Mouse (Mus musculus) limb, embryonic 10.5 days (tissue): ENCODE data around the gene Dhx29. TPM values are rescaled to one million over a fixed set of nuclear protein-coding genes. Genes with fewer than 3 reads are reported as not detected.
"Not testable (repeated sequence)": the region's sequence is repeated elsewhere in the genome, so short reads cannot be mapped to it uniquely, and the experiment has no call there.

ENCODE experiments used
- DNase-seq: peaks from one replicate; pipeline ENCODE4 v3.0.0-alpha.2; 2017; ENCODE audit warnings: low spot score
- H3K27ac ChIP-seq: fragments of 300-500 bp; sonication (generic); 2 replicates; pipeline ENCODE4 v1.5.1; 2016; ENCODE audit warnings: mild to moderate bottlenecking
- H3K27me3 ChIP-seq: fragments of 300-500 bp; sonication (generic); 2 replicates; pipeline ENCODE4 v1.6.1; 2016; ENCODE audit warnings: low read depth, mild to moderate bottlenecking; ENCODE audit not compliant: poor library complexity, severe bottlenecking
- H3K36me3 ChIP-seq: fragments of 300-500 bp; sonication (generic); 2 replicates; pipeline ENCODE4 v1.6.1; 2016; ENCODE audit warnings: mild to moderate bottlenecking, moderate library complexity
- H3K4me1 ChIP-seq: fragments of 300-500 bp; sonication (generic); 2 replicates; pipeline ENCODE4 v1.6.1; 2016
- H3K4me3 ChIP-seq: fragments of 300-500 bp; sonication (generic); 2 replicates; pipeline ENCODE4 v1.5.1; 2016; ENCODE audit warnings: mild to moderate bottlenecking, moderate library complexity
- H3K9me3 ChIP-seq: fragments of 300-500 bp; sonication (generic); replicated peaks from 2 replicates; pipeline ENCODE4 v1.6.1; 2016; ENCODE audit warnings: mild to moderate bottlenecking
- WGBS: fragments of 180-500 bp; shearing (Covaris S2); methylation state at CpG from one replicate; pipeline ENCODE4 v1.1.7; 2016; 5-methylcytosine and 5-hydroxymethylcytosine counted together
- polyA plus RNA-seq: library from polyadenylated mRNA; unstranded; fragments of >200 nt; fragmentation: Nextera tagmentation; extraction: Ambion mirVana; gene quantifications from 2 replicates; pipeline ENCODE4 v1.2.1, GENCODE M21; 2016

Gene Dhx29
- polyA plus RNA-seq, 1 experiment from 2014 or later, result 35.0 TPM

DNA sequence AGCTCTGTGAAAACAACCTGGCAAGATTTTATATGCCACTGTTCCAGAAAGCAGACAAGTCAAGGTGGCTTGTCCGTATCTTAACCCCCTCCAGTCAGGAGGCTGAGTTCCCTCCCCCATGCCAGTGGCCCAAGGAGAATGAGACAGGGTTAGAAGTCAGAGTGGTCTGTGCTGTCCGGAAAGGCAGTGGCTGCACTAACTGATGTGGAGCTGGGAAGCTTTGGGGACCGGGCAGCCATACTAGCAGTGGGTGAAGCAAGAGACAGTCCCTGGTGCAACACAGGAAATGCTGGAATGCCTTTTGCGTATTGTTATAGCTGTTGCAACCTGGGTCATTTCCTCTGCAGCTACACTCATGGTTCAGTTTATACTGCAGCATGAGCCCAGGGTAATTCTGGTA, 63.1 kb downstream of the Dhx29 start:
- DNase-seq, result no peak
- Histone ChIP-seq H3K27ac (no peak overlapping the region), H3K36me3 (no peaks in the 10 kb centered on the region), H3K4me1 (peaks cover 67% of the 10 kb centered on the region), H3K27me3 (peaks cover 98% of the 10 kb centered on the region), H3K9me3 (no peaks in the 10 kb centered on the region), H3K4me3 (no peak overlapping the region)
- 15% methylated on average over 4 of the region's 4 CpGs for WGBS

DNA sequence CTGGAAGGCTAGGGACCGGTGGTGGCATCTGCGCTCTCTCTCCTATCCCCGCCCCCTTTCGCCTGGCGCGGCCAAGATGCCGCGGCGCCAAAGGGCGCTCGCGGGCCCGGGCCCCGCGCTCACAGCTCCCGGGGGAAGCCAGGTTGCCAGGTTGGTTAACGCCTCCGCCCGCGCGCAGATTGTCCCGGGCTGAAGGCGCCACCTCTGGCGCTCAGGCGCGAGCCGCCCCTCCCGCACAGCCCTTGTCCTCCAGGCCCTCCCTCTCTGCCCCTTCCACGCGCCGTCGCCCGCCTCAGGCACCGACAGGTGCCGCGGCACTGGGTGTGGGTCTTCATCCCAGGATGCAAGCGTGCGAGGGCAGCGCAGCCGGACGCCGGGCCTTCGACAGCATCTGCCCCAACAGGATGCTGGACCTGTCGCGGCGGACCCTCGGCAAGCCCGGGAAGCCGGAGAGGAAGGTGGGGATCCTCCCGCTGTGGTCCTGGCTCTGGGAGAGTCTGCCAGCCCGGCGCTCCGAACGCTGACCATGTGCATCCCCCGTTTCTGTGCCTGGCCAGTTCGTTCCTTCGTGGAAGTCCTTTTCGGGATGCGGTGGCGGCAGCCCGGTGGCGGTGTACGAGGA, 66.4 kb downstream of the Dhx29 start, which contains the start of gene Mcidas:
TSS of gene Mcidas (plus strand) at position 315 of the 622 bp plus-strand sequence.
- DNase-seq, result peak; percentile 61
- peaks cover 98% of the 10 kb centered on the region for H3K27me3 ChIP-seq
- peaks cover 39% of the 10 kb centered on the region for H3K4me1 ChIP-seq
- peak within 1 kb of the TSS; percentile 56 for H3K4me3 ChIP-seq
- WGBS, result under 1% methylated on average over 63 of the region's 63 CpGs
- H3K36me3 ChIP-seq, result no peaks in the 10 kb centered on the region
- no peak within 1 kb of the TSS for H3K27ac ChIP-seq
- H3K9me3 ChIP-seq, result no peaks in the 10 kb centered on the region

DNA sequence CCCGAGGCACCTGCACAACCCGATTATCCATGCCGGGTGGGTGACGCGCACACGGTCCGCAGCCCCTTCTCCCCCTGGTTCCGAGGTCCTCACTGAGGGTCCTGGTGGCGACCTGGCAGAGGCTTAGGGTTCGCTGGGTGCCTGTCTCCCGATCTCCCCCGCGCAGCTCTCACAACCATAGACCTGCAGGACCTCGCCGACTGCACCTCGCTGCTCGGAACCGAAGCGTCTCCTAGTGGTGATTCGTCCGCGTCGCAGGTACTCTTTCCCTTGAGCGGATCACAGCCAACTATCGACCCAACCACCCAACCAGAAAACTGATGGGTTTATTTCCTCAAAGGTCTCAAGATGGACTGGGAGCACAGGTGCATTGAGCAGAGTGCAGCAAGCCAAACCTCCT, 66.9 kb downstream of the Dhx29 start:
- Histone ChIP-seq H3K4me1 (peaks cover 38% of the 10 kb centered on the region), H3K4me3 (peak overlapping the region; percentile 56), H3K36me3 (no peaks in the 10 kb centered on the region), H3K9me3 (no peaks in the 10 kb centered on the region), H3K27ac (no peak overlapping the region), H3K27me3 (peaks cover 98% of the 10 kb centered on the region)
- WGBS, result under 1% methylated on average over 25 of the region's 25 CpGs
- DNase-seq, result peak; percentile 71

DNA sequence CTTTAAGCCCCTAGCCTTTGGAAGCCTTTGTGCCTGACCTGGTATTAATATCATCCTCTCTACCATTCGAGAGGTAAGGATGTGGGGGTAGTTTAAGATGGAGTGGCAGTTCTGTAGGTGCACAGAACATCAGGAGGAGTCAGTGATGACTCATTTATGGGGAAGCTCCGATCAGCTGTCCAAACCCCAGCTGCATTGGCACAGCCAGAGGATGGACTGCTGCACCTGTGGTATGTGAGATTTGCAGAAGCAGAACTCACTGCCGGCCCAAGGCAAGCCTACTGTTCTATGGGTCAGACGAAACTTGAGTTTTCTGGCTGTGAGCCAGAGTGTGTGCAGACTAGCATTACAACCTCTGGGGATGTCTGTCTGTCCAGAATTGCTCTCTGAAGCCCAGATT, 69.2 kb downstream of the Dhx29 start:
- Histone ChIP-seq H3K4me1 (peaks cover 23% of the 10 kb centered on the region), H3K4me3 (no peak overlapping the region), H3K36me3 (no peaks in the 10 kb centered on the region), H3K27ac (no peak overlapping the region), H3K27me3 (peaks cover 96% of the 10 kb centered on the region), H3K9me3 (no peaks in the 10 kb centered on the region)
- DNase-seq, result no peak
- 72% methylated on average over 4 of the region's 4 CpGs for WGBS

DNA sequence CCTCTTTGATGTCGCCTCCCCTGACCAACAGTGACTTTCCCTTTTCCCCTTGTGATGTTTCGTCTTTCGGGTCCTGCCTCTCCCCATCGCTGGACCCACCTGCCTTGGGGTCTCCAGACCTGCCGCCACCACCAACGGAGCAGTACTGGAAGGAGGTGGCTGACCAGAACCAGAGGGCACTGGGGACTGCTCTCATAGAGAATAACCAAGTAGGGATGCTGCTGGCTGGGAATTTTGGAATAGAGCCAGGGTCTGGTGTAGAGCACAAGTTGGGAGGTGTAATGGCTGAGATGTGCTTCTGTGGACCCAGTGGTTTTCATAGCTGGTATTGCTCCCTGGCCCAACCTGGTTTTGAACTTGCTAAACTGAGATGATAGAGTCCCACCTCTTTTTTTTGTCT, 70.1 kb downstream of the Dhx29 start:
- H3K4me1 ChIP-seq, result peaks cover 23% of the 10 kb centered on the region
- H3K27ac ChIP-seq, result no peak overlapping the region
- no peaks in the 10 kb centered on the region for H3K36me3 ChIP-seq
- no peak overlapping the region for H3K4me3 ChIP-seq
- 65% methylated on average over 6 of the region's 6 CpGs for WGBS
- no peaks in the 10 kb centered on the region for H3K9me3 ChIP-seq
- peaks cover 88% of the 10 kb centered on the region for H3K27me3 ChIP-seq
- no peak for DNase-seq

DNA sequence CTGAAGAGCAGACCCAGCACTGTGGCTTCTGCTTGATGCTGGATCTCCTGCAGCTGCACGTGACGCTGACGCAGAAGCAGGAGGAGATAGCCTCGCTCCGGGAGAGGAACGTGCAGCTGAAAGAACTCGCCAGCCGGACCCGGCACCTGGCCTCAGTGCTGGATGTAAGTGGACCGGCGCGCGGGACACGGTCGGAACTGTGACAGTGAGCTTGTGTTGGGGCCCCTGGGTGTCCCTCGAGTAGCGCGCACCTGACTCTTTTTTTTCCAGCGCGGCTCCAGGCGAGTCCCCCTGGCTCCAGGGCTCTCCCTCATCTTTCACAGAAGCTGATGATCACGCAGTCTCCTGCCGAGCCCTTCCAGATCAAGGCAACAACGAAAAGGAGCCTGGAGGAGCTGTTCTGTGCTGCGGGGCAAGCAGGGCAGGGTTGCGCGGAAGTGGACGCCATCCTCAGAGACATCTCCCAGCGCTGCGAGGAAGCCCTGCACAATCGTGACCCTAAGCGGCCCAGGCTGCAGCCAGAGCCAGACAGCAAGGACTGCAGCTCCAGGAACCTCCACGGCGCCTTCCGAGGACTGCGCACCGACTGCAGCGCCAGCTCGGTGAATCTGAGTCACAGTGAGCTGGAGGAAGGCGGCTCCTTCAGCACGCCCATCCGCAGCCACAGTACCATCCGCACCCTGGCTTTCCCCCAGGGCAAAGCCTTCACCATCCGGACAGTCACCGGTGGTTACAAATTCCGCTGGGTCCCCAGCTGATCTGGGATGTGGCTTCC, 71.4 kb downstream of the Dhx29 start:
- H3K9me3 ChIP-seq, result no peaks in the 10 kb centered on the region
- WGBS, result under 1% methylated on average over 46 of the region's 46 CpGs
- DNase-seq, result peak; percentile 67
- H3K4me3 ChIP-seq, result peak overlapping the region; percentile 49
- no peaks in the 10 kb centered on the region for H3K36me3 ChIP-seq
- H3K4me1 ChIP-seq, result peaks cover 17% of the 10 kb centered on the region
- H3K27ac ChIP-seq, result peak overlapping the region; percentile 6; the same call in 1 of the 2 replicates
- H3K27me3 ChIP-seq, result peaks cover 75% of the 10 kb centered on the region

DNA sequence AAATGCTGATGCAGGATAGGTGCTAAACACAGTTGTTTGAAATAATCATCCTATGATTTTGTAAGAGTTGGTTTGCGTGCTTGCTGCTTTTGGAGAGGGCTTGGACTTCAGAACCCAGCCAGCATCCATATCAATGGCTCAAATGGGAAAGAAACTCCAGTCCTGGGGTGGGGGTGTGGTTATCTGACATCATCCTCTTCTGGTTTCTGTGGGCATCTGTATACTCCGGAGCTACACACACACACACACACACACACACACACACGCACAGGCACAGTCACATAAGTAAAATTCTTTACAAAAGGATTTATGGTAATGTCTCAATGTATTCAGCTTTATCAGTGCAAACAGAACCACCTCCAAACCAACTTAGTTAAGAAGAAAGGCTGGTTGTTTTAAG, 72.8 kb downstream of the Dhx29 start:
- H3K27me3 ChIP-seq, result peaks cover 61% of the 10 kb centered on the region

DNA sequence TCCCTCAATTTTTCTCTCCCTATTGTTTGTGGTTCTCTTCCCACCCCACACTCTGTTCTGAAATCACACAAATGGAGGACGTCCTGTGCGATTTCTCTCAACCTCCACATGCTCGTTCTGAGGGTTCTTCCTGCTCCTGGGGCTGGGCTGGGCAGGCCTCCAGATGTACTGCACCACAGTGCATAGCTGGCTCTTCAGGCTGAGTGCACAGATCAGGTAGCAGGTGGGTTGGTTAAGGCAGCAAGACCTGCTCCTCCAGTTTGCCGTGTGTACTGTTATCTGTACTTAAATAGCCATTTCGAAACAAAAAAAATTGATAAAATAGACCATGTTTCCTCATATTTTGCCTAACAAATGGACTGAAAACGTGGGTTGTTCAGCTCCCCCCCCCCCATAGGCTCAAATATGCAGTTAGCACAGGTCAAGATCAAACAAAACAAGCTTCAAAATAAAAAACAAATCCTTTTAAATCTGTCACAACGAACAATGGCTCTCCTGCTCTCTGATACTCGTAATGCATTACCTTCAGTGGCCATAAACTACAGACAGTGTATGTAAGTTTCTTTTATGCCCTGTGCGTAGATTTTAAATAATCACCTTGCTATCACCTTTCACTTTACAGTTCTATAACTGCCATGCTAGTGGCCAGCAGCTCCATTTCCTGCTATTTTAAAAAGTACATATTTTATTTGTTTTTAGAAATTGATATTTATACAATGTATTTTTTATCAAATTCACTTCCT, 73.5 kb downstream of the Dhx29 start:
- Histone ChIP-seq H3K27me3 (peaks cover 54% of the 10 kb centered on the region), H3K27ac (no peak overlapping the region), H3K4me1 (peaks cover 9% of the 10 kb centered on the region), H3K4me3 (no peak overlapping the region), H3K36me3 (no peaks in the 10 kb centered on the region), H3K9me3 (no peaks in the 10 kb centered on the region)
- DNase-seq, result peak; percentile 29
- WGBS, result 69% methylated on average over 9 of the region's 9 CpGs

More for the DNA sequence above, 72.8 kb downstream of the Dhx29 start:
- Histone ChIP-seq H3K4me1 (peaks cover 9% of the 10 kb centered on the region), H3K36me3 (no peaks in the 10 kb centered on the region), H3K9me3 (no peaks in the 10 kb centered on the region), H3K4me3 (no peak overlapping the region), H3K27ac (no peak overlapping the region)
- peak; percentile 19 for DNase-seq
- whole genome bisulfite sequencing, result 87% methylated on average over 3 of the region's 3 CpGs

DNA sequence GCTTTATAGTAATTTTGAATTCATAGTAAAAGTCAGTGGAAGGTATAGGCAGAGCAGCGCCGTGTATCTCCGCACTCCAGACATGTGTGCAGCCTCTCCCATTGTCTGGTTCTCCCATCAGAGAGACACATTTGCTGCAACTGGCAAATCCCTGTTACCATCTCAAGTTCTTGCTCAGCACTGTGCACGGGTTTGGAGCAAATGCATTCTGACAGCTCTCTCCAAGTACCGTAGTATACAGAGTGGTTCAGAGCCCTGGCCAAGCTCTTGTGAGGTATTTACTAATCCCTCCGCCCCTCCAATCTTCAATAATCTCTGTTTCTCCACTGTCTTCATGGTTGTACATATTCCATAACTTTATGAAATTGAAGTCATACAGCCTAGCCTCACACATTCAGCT, 85.4 kb downstream of the Dhx29 start:
- Histone ChIP-seq H3K4me3 (no peak overlapping the region), H3K27me3 (no peaks in the 10 kb centered on the region), H3K9me3 (no peaks in the 10 kb centered on the region), H3K36me3 (no peaks in the 10 kb centered on the region), H3K4me1 (no peaks in the 10 kb centered on the region), H3K27ac (no peak overlapping the region)
- 87% methylated on average over 6 of the region's 6 CpGs for WGBS
- no peak for DNase-seq

DNA sequence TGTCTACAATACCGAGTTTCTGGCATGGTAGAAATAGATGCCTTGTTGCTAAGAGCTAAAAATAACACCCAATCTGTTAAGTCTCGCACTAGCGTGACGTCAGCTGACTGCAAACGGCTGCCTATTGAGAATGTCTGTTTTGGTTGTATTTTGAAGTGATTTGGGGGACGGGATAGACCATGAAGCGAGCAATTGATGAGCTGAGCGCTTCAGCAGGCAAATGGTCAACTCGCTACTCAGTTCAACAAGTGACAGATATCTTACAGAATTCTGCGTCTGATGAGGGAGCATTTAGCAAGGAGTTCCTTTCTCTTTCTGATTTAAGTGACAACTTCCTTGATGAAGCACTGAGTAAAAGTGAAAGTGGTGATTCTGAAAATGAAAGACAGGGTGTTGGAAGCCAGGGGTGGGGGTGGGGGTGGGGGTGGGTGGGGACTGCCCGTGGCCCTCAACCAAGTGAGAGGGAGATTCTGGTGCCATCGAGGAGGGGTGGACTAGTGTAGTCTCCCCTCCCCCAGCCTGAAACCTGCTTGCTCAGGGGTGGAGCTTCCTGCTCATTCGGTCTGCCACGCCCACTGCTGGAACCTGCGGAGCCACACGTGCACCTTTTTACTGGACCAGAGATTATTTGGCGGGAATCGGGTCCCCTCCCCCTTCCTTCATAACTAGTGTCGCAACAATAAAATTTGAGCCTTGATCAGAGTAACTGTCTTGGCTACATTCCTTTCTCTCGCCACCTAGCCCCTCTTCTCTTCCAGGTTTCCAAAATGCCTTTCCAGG, 86.1 kb downstream of the Dhx29 start:
- not testable (repeated sequence) for H3K4me1 ChIP-seq, H3K4me3 ChIP-seq
- WGBS, result 55% methylated on average over 20 of the region's 20 CpGs

More for the DNA sequence above, 86.1 kb downstream of the Dhx29 start:
- H3K27me3 ChIP-seq, H3K27ac ChIP-seq, DNase-seq, H3K36me3 ChIP-seq, H3K9me3 ChIP-seq: not testable (repeated sequence)
